Mouse (Mus musculus) liver, adult 2 months (tissue): ENCODE results near the gene Sv2c.

ENCODE experiments used
- CTCF ChIP-seq: fragments of 200-500 bp; IDR thresholded peaks from 2 replicates; pipeline ENCODE4 v1.5.1; 2011; ENCODE audit warnings: low read depth, low read length, control low read depth
- POLR2A ChIP-seq: fragments of 200-500 bp; IDR thresholded peaks from 2 replicates; pipeline ENCODE4 v1.6.1; 2011; ENCODE audit warnings: low read length, control low read depth; ENCODE audit not compliant: insufficient read depth; ENCODE audit errors: extremely low read depth

DNA sequence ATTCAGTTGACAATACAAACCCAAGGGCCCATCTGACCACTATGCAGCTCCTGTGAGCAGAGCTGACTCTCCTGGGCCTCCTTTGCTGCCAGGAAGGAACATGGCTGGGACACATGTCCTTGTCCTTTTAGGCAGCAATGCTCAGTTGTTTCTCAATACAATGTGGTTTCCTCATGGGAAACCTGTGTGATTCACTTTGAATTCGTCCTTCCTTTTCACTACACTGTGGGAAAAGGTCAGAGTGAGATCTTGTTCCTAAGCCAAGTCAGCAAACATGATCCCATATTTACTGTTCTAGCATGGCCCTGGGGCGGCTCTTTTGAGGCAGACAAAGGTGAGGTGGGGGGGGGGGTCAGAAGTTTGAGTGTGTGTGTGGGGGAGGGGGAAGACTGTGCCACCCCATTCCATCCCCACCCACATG is 208.2 kb downstream of the Sv2c start:
- TF ChIP-seq CTCF, result no peak
- TF ChIP-seq POLR2A, result no peak
